Mouse (Mus musculus): ENCODE data around the gene Plekha1. TPM values are rescaled to one million over a fixed set of nuclear protein-coding genes. Genes with fewer than 3 reads are reported as not detected.

Gene Plekha1
- total RNA-seq, 1 experiment from 2014 or later, result 25.6 TPM

DNA sequence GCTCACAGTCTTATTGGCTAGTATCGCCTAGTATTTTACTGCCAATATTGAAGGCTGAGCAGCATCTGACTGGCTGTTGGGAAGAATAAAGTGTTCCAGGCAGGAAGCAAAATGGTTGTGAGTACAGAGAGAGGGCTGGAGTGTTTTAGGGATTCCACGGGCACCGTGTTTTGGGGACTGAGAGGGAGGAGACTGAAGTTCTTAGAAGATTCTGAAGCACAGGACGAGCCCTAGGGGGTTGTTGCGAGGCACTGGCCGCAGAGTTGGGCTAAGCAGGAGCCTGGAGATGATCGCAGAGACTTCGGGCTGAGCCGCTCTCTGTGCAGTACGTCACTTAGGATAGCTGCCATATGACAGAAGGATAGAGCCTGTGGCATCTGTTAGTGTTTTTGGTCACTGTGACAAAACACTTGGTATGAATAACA is 88.6 kb downstream of the Plekha1 start:
- no peak for DNase-seq

DNA sequence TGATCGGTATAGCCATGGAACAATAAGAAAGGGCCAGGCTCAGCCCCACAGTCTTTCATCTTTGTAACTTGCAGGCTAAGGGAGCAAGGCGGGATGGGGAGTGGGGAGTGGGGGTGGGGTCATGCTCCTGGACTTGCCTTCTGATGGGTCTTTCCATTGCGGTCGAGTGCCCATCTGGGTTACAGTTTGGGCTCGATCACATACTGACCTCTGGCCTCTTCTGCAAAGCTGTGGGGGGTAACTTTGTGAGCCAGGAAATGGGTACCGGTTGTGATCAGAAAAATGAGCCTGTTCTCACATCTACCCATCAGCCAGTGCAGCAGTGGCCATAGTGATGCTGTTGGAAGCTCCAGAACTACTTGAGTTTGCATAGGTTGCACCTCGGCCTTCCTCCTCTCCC is 93.0 kb downstream of the Plekha1 start:
- no peak for DNase-seq

DNA sequence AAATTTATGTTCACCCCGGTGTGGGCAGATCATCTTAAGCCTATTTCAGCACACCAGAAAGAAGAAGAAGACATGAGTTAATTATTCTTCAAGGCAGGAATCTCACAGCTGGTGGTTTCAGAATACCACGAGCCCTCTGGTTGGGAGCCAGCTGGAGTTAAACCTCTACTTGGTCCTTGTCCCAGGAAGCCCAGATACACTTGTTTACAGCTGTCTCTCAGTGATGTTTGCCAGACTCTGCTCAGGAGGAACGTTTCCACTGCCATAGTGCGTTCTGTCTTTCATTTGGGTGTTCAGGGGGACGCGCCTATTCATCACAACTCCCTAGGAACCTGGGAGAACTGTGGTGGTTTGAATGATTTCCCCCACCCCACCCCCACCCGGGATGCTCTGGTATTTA is 94.3 kb downstream of the Plekha1 start:
- DNase-seq, result no peak

- DNase-seq, result no peak
Observed at GRCm38 (mm10) chr7:130961429-130961828, 95.9 kb downstream of the Plekha1 start.

Small RNA genes lying within 50 kb of the gene (microRNA-seq; reads per million reads assigned to microRNA genes)
- gene Mir7061, result 0.38 to 0.43 reads per million in 2 experiments

Other genes with a start within 250 kb of the Plekha1 start
- gene Btbd16, start 91.7 kb upstream of the Plekha1 start, total RNA-seq (2021), result not detected in 2 replicates
- 77.0 and 81.6 TPM in 2 replicates for gene Htra1, start 70.4 kb downstream of the Plekha1 start, total RNA-seq (2021)
- gene Dmbt1, start 166.3 kb downstream of the Plekha1 start, total RNA-seq (2021), result 0.64 TPM in 1 of 2 replicates, not detected in the other

Data from adrenal gland, postnatal 14 days (tissue).